ENCODE assay signal across 17 mouse cellular contexts in the genomic region with DNA sequence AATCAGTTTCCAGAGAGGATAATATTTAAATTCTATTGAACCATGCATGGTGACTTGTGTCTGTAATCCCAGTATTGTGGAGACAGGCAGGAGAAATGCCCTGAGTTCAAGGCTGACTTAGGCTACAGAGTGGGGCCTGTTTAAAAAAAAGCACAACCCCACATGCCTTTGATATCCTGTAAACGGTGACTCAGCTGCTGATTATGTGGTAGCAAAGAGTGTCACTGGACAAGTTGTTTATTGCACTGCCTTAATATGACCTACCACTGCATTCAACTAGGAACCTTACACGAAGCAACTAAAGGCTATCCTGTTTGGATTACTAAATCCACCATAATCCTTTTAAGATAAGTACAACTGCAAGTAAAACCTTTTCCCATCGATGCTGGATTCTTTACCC.
DNase-seq lines count a peak whose midpoint lies in the region.
"Had no signal": no experiment of that assay in that cellular context is flagged by ENCODE, and none has a peak within 500 bp of the region (broad histone marks: within the 10 kb centered on the region; RNA-seq: fewer than 3 reads in every experiment).

No protein-coding gene starts in this region.

- peak; percentile 14 for DNase-seq in adrenal gland, adult 2 months
- DNase-seq in adrenal gland, postnatal 25 days = no peak
- peak; percentile 44 for DNase-seq in 3134 (ENCODE audit: extremely low read depth, insufficient read length, low spot score)
- DNase-seq in 416B (ENCODE audit: low read depth) = peak; percentile 52
- DNase-seq in adipocyte (ENCODE audit: low spot score) = peak; percentile 3
- no peak for DNase-seq in thymus, postnatal 14 days
- no peak for DNase-seq in gastrocnemius, postnatal 14 days
- DNase-seq: adrenal gland, adult 8-10 months; B cell, adult 2 months; cerebellum, adult 11 months; cerebellum, adult 2 months; cerebellum, adult 9-11 months; cerebellum, postnatal 25 days; gastrocnemius, postnatal 36 days; heart, postnatal 10 days; heart, postnatal 4 days; kidney, adult 2 months had no signal

- intact Hi-C loops in gastrocnemius, postnatal 14 days (cut with DNase I; ENCODE audit: low total_unique reads) = no loop called here

Comparison
In these comparisons a context has a peak if more than half of its experiments do, and no peak if none do; other contexts are left out.
1. DNase-seq: peak in adrenal gland, adult 2 months (single experiment), 3134 (single experiment), 416B (single experiment) and adipocyte (single experiment); none in adrenal gland, postnatal 25 days (single experiment), thymus, postnatal 14 days (single experiment) and gastrocnemius, postnatal 14 days (single experiment).